Mouse (Mus musculus): ENCODE data around the gene Pml.
"Not testable (repeated sequence)": the region's sequence is repeated elsewhere in the genome, so short reads cannot be mapped to it uniquely, and the experiment has no call there.

Pml gene

DNA sequence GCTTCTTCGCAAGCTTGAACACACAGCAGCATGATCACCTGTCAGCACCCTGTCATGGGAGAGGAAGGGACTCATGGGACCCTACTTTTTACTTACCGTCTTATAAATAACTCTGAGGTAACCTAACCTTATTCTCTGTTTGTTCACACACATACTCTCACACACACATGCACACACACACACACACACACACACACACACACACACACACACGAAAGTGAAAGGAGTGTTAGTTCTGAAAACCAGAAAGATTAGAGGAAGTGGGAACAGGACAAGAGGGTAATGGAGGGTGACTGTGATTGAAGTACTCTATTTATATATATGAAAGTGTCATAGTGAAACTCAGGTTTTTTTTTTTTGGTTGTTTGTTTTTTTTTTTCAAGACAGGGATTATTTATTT is 21.5 kb upstream of the Pml start:
- DNase-seq = no peak

DNA sequence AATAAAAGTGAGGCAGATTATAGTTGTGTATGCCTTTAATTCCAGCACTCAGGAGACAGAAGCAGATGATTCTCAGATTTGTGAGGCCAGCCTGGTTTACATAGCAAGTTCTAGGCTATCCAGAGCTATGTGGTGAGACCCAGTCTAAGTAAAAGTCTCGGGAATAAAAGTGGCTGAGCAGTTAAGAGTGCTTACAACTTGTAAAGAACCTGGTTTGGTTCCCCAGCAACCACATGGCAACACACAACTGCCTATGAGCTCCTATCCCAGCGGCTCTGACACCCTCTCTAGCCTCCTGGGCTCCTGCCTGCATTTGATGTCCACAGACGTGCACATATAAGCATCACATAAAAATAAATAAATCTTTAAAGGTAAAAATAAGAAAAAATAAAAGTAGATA is 20.5 kb upstream of the Pml start:
- DNase-seq = no peak

DNA sequence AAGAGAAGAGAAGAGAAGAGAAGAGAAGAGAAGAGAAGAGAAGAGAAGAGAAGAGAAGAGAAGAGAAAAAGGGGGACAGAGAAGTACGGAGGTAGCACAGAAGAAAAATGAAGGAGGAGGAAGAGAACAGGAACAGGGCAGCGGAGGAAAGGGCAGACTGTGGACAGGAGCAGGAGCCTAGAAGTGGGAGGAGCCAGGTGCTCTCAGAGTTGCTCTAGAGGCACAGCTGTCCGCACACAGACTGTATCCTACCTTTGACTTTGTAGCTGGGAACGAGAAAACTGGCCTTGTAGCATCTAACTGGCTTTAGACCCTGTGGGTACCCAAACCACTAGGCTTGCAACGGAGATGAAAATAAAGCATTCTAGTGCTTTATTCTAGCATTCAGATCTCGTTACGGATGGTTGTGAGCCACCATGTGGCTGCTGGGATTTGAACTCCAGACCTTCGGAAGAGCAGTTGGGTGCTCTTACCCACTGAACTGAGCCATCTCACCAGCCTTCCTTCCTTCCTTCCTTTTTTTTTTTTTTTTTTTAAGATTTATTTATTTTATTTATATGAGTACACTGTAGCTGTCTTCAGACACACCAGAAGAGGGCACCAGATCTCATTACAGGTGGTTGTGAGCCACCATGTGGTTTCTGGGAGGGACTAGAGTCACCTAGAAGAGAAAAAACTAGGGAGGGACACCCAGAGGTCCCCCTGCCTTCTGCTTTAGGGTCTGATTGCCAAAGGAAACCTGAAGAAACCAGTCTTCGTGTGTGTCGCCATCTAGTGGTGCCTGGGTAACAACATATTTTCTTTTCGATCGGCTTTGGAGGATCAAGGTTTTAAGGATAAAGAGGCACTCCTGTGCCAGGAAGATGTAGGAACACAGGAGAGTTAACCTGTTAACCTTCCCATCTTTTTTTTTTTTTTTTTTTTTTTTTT is 19.1 kb upstream of the Pml start:
- DNase-seq = peak; percentile 80

DNA sequence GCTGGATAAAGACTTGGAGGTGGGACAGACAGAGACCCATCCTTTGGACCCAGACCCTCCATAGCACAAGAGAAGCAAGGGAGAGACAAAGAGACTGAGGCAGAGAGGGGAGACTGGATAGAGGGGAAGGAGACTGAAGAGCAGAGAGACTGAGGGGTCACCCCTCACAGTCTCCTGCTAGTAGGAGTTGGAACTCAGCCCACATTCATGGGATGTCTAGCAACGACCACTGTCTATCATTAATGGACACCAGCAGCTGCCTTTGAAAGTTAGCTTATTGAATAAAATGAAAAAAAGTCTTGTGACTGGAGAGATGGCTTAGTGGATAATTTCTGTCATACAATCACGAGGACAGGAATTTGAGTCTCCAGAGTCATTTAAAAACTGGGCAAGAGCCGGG is 17.5 kb upstream of the Pml start:
- no peak for DNase-seq

DNA sequence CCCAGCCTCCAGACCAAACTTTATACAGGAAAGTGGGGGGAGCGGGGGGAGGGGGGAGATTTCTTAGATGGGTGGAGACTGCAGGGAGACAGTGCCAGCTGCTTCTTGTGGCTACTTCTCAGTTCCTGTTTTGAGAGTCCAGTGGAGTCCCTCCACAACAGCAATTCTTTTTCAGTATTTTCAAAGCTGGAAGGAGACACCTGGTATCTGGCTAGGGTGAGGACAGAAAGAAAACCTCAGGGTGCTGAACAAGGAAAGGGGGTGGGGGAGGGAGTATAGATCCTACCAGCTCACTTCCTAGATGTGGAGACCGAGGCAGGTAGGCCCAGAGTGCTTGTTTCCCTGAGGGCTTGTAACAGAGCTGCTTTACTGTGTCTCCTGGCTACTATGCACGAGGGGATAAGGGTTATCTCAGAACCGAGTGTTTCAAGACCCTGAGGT is 17.0 kb upstream of the Pml start:
- DNase-seq = peak; percentile 65

DNA sequence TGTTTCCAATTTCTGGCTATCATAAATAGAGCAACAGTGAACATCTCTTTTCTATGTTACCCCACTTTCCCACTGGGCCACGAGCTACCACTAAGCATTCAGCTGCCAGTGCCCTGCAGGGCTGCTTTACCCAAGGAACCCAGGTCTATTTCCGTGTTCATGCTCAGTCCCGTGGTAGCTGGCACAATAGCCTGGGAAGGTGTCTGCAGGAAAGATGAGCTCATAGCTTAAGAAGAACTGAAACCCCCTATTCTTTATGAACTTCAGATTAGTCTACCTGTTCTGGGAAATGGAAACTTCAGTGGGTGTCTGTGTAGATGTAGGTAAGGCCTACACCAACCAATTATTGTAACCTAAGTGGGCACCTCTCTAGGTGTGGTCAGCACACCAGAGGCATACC is 15.8 kb upstream of the Pml start:
- DNase-seq = no peak

DNA sequence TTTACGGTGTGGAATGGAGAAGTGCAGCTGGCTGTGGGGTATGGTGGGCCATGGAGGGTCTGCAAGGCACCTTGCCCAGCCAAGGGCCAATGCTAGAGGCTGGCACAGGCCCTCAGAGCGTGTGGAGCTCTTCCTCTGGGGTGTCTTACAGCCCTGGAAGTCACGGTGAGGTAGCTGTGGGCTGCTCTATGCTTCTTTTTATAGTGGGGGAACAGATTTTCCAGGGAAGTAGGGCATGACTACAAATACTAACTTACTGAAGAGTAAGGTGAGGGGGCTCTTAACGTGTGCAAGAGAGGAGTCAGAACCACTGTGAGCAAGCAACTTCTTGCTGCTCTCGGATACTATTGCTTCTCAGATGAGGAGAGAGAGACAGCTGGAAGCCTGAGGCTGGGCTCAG is 12.9 kb upstream of the Pml start:
- DNase-seq = no peak

DNA sequence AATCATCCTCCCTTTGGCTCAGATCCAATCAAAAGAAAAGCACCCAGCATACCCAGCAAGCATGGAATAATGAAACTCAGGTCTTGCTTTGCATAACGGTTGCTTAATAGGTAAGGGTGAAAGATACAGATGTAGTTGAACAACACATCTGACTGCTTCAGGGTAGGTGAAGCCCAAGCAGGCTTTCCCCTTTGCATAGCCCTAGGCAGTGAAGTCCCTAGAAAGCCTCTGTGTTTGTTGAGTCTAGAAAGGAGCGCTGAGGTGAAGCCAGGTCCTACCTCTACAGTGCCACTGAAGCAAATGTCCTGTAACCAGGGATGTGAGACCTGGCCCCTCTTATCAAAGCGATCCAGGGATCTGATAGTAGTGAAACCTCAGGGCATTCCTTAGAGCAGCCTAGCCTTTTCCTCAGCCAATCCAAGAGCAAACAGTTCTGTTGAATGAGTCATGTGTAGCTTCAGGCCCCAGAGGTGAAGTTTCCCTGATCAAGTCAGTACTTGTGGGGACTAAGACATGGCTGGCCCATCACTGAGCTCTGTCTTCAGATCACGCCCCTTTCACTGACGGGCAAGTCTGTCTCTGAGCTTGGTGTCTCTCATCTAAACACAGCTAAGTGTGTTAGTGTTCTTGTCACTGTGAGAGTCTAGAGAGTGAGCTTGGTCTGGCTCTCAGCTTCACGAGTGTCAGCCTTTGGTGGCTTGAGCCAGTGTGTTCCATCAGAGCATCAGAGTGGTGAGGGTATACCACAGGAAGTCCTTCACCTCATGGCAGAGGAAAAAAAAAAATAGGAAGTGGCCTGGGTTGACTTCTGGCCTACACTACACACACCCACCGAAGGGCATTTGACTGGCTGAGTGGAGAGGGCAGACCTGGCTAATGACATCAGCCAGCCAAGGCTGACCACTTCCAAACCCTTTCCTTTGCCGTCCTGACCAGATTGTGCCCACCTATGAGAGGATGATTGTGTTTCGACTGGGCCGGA is 6.4 kb upstream of the Pml start:
- no peak for DNase-seq

DNA sequence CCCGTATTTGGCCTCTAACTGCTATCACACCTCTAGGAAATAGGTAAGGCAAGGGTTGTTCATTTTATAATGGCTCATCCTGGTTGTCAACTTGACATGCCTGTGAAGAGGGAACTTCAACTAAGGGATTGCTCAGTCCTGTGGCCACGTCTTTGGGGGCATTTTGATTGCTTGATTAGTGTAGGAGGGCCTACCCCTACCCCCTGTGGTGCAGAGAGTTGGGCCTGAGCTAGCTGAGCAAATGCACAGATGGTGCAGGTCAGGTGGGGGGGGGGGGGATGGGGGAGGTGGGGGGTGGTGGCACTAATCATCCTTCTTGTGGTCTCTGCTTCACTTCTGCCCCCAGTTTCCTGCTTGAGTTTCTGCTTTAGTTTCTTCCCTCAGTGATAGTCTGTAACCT is 5.5 kb upstream of the Pml start:
- DNase-seq = no peak

DNA sequence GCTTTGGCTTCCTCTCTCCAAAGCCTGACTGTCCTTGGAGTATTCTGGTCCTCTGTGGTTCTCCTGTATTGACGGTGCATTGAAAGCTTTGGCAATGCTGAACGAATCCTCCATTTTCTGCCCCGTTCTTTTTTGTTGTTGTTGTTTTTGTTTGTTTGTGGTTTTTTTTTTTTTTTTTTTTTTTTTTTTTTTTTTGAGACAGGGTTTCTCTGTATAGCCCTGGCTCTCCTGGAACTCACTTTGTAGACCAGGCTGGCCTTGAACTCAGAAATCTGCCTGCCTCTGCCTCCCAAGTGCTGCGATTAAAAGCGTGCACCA is 4.2 kb upstream of the Pml start:
- DNase-seq = not testable (repeated sequence)

DNA sequence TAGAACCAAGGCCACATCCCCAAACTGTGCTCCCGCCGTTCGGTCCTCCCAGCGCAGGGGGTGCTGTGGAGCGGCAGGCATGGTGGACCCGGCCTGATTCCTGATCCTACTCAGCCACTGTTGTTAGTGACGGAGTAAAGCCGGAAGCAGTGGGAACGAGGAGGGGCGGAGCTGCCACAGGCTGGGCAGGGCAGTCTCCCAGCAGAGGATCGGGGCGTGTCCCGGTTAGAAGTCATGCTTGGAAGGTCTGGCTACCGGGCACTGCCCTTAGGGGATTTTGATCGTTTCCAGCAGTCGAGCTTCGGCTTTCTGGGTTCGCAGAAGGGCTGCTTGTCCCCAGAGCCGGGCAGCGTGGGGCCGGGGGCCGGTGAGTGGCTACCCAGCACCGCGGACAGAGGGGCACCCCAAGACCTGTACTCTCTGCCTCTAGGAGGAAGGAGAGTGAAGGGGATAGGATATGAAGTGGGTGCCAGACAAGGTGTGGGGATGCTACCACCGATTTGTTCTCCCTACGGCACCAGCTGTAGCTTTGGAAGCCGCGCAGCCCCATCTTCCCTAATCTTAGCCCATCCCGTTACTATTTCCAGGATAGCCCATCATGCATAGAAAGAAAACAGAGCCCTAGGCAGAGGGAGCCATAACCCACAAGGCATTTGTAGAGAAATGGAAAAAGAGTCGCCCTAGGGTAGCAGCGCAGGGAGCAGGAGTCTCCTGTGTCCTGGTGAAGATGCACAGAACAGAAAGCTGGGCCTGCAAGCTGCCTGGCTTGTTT is 3.6 kb upstream of the Pml start, which contains the start of gene Stoml1:
TSS of gene Stoml1 (plus strand) at position 132 of the 772 bp plus-strand sequence.
- DNase-seq = peak; percentile 97

DNA sequence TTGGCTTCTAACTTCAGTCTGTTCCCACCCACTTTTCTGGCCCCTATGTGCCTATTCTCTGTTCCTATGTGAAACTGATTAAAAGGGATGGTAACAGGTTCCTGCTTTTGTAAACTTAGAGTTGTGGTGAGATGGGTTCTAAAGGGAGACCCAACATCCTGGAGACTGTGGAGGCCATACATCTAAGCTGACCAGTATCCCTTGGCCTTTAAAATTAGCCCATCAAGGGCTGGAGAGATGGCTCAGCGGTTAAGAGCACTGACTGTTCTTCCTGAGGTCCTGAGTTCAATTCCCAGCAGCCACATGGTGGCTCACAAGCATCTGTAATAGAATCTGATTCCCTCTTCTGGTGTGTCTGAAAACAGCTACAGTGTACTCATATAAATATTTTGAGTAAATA is 1.1 kb upstream of the Pml start:
- DNase-seq = not testable (repeated sequence)

DNA sequence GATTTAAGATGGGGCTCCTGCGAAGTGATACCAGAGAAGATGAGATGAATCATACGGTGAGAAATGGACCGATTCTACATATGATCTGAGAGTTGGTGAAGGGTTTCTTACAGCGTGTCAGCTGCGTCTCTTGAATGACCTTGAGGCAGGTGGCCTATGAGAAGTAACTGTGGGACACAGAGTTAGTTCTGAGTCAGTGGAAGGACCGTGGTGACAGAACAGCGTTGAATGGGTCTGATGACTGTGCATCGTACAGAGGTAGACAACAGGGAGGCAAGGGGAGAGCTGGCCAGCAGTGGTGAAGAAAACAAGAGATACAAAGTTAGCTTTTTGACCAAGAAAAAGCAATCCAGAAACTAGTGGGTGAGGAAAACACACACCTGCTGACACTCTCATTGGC is 736 bp upstream of the Pml start:
- DNase-seq = no peak

DNA sequence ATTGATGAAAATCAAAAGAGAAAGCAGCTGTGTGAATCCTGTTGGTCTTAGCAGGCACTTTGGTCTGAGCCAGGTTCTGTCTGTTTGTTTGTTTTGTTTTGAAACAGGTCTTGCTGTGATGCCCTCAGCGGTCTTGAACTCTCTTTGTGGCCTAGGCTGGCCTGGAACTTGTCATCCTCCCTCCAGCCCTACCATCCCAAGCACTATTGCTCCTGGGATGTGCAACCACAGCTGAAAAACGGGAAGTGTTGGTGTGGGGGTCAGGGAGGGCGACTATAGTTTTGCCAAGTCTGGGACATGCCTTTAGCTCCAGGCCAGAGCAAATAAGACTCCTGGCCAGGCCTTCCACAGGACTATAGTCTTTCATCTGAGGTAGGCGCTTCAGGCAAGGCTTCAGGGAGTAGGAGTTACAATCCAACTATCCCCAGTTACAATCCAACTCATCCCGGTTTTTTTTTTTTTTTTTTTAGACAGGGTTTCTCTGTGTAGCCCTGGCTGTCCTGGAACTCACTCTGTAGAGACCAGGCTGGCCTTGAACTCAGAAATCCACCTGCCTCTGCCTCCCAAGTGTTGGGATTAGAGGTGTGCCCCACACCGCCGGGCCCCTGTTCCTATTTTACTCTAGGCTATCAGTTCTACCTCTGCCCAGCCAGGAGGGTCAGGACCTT is 706 bp downstream of the Pml start:
- no peak for DNase-seq

DNA sequence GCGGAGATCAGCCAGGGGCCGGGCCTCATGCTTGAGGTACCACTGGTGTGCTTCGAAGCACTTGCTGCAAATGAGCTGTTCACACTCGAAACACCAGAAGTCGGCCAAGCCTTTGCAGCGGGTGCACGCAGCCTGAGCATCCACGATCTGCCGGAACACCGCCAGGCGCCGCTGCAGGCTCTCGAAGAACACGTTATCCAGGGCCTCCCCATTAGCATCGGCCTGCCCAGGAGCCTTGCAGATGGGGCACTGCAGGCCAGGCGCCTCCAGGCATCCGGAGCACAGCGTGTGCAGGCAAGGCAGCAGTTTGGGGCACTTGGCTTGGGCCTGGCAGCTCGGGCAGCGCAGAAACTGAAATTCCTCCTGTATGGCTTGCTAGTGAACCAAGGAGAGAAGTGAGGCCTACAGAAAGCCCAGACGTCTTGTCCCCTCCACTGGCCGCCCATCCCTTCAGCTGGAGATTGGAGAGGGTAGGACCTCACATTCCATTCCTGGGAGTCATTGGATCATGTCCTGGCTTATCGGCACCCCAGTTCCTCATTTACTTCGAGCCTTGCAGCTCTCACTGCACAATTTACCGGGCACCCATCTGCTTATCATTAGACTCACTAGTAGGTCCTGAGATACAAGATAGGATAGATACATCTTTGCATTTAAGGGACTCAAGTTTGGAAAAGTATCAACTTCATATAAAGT is 2.4 kb downstream of the Pml start:
- DNase-seq = peak; percentile 92

DNA sequence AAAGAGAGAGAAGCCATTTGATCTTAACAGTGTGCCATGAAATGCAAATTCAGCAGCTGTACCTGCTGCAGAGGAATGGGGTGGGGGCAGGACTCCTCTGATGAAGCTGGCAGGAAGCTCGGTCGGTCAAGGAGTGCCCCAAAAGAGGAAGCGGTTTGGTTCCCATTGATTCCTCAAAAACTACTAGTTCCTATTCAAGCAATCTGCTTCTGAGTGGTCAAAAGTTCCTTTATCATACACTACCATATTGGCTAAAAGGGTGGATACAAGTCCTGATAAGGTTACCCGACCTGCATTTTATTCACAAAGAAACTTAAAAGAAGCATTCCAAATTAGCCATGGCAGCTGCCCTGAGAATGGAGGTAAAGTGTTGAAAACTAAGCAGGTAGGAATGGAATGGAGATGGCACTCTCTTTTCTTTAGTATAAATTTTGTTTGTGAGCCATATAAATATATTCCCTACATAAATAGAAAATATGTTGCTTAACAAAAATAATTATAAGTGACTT is 3.4 kb downstream of the Pml start:
- DNase-seq = no peak

DNA sequence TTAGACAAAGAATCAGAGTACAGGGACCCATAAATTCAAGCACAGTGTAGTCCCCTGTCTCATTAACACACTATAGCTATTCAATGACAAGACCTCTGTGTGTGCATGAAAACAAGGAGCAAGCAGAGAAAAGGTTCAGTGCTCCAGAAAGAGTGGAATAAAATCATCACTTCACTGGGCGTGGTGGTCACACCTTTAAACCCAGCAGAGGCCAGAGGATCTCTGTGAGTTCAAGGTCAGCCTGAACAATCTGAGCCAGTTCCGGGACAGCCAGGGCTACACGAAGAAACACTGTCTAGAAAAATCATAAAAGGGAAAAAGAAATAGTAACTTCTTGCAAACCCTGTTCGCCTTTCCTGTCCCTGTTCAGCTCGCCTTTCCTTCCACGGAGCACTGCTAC is 5.9 kb downstream of the Pml start:
- DNase-seq = no peak

DNA sequence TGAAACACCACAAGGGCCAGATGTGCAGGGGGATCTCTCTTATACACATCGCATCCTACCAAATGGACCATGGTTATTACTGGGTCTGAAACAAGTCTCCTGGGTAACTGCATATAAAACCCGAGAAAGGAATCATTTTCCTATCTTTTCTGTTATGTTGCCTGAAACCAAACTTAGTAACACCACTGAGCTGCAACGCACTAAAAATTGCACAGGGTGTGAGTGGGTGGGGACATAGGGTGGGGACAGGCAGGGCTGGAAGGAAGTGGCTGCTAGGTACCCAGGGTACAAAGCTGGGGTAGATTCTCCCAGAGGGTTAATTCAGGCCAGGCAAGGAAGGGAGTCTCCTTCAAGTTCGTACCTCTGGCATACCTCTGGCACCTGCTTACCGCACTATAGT is 6.9 kb downstream of the Pml start:
- DNase-seq = no peak

DNA sequence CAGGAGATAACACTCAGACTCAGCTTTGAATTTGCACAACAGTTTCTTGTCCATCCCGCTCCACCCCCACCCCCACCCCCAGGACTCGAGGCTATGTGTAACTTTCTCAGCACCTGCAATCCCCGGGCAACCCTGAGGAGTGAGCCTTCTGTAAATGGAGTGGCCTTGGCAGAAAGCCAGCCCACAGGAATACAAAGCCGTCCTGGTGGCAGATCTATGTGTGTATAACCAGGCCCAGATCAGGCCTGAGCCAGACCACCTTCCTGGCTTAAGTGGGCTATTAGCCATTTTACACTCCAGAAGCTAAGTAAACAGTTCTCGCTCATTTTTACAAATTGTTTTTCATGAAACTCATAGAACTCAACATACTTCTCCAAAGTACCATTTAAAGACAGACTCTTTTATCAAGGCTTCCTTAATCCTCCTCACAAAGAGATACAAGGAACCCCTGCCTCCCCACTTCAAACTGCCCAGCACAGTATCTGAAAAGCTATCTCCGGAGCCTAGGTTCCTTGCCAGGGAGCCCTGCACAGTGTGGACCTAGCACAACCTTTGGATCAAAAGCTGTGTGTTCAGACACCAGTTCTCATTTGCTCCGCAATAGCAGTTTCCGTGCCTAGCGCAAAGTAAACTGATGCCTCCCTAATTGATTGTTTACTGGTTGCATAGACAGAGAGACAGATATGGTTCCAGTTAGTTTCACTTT is 7.7 kb downstream of the Pml start:
- peak; percentile 68 for DNase-seq

DNA sequence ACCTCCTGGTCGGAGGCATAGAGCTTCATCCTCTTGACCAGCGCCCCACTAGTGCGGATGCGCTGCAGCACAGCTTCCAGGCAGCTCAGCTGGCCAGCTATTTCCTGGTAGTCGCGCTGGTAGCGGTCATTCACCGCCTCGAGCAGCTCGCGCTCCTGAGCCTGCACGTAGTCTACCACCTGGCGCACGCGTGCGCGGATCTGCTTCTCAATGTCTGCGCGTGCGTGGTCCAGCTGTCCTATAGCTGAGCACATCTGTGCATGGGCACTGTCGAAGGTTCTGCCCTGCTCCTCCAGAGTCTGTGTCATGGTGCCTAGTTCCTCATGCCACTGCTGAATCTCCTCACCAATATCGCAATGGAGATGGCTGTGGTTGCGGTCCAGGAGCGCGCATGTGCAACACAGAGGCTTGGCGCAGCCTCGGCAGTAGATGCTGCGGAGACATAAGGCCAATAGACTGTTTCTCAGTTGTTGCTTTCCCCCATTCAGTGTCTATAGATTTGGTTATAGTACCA is 15.0 kb downstream of the Pml start:
- no peak for DNase-seq

DNA sequence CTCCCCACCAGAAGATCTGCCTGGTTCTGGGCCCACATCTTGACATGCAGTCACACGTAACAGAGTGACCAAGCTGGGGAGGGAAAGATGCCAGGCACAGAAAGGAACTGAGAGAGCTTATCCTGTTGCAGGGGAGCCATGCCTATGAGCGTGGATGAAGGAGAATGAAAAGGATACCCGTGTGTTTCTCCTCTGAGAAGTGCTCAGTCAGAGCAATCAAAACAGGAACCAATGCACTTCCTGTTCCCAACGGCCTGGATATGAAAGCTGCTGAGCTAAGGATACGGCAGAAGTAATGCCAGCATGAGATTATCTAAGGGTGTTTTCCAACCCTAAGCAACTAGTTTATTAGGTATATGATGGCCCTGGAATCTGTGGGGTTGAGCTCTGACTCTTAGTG is 17.2 kb downstream of the Pml start:
- DNase-seq = no peak

All from kidney, postnatal 10 days (tissue).